Mouse (Mus musculus) kidney, postnatal 36 days (tissue): ENCODE data around the gene Gm28434.

Source experiments
- DNase-seq, 2 experiments: peaks; one replicate each; pipeline ENCODE4 v3.0.0; 2021 to 2022; ENCODE audit warnings: mixed read lengths in 2 of 2

The Gm28434 gene

DNA sequence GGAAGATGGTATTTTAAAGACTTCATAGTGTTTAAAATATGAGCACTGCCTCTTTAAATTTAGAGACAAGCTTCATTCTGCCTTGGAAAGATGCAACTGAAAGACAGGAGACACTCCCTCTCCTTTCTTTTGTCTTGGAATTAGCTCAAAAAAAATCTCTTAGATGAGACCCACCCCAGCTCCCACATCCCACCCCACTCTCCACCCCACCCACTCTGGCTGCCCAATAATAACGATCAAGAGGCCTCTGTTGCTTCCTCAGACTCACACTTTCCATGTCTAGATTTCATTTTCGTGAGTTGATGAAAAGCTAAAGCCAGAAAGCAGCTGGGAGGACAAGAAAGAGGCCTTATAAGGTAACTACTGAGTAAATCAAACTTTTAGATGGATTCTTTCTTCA lies at the start of gene Gm28434, which contains the start of gene 2310003L06Rik:
Gene Gm28434 (plus strand): TSS at position 317 of the 400 bp plus-strand sequence.
Gene 2310003L06Rik (plus strand): TSS at position 259 of the 400 bp plus-strand sequence.
- no peak for DNase-seq

DNA sequence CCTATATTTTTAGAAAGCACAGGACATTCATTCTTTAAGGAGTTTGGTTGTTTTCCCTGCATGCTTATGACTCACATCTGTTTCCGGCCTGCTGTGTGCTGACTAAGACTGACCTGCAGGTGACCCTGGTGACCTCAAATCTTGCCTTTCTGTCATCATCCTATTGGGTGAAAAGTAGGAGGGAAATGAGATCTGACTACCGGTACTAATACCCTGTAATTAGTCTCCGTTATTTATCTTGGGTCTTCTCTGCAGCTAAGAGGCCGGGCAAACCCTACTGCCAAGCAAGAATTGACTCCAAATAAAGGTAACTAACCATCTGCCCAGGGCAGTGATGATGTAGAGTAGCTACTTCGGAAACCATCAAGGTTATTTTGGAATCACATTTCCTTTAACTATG lies 43.9 kb upstream of the Gm28434 start, which contains the start of gene Csn3:
Gene Csn3 (plus strand): TSS at position 208 of the 400 bp plus-strand sequence.
- DNase-seq = no peak

DNA sequence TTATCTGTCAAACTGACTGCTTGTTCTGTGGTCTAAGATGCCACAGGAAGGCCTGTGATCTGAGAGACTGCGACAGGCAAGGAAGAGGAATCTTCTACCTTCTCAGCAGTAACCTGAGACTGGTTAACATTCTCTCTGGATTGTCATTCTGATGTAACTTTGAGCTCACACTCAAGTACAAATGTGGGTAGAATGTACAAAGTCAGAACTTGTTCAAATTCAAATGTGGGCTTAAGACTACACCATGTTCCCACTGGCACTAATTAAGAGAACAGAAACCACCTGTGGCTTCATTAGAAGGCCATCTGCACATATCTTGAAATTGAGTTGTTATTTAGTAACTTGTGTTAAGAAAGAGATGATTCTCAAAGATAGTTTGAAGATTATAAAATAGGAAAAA lies 37.7 kb upstream of the Gm28434 start:
- DNase-seq = no peak

DNA sequence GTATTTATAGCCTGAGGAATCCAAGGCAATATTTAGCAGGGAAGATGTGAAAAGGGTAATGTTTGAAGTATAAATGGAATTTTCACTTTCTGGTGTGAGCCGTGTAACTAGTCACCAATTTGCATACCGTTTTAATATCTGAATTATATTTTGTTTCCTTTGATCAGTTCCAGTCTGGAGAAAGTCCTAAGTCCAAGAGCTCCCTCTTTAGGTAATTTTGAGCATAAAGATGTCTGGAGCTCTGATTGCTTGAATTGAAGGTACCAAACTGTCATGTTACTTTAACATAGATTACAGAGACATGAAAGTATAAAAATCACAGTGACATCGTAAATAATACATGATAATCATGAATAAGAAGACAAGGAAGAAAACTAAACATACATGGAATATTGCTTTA lies 28.6 kb upstream of the Gm28434 start:
- DNase-seq = no peak

DNA sequence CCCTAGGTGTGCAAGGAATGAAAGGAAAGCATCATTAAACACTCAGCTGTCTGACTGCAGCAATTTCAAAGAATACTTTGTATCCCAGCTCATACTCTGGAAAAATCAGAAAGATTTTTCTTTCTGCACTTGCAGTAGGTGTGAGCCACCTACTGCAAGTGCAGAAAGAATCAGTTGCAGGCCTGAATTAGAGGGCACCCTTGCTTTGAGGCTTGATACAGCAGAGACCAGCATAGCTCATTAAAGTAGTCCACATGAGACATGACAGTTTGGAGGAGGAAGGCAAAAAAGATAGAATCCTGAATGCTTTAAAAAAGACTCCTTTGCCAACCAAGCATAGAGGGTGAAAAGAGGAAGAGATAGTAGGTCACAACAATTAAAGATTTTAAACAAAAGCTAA lies 26.8 kb upstream of the Gm28434 start:
- no peak for DNase-seq

DNA sequence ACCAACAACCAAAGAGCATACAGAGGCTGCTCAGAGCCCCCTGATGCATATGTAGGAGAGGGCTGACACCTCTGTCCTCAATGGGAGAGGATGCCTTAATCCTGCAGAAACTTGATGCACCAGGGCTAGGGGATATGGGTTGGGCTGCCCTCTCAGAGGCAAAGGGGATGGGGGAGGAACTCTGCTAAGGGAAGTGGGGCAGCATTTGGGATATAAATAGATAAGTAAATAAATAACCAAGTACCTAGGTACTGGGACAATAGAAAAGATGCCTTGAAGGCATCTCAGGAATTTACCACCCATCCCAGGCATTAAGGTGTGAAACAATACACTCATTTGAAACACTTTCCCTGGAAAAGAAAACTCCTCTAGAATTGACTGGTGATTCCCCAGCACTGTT lies 17.5 kb upstream of the Gm28434 start:
- no peak for DNase-seq

DNA sequence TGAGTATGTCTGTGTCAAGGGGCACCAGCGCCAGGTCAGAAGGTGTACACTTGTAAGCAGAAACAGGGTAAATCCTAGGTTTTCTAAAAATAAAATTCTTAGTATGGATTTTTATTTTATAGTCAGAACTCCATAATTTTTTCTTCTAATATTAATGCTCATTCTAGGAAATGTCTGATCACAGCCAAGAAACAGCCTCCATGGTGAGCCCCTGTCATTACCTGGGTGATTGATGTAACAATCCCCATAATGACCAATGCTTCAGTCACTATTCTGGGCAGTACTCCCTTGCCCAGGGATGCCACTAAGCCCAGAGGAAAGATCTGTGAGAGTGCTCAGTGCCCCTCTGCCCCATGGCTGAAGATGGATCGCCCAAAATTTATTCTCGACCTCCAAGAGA lies 9.8 kb downstream of the Gm28434 start, which contains the start of gene Cabs1:
Gene Cabs1 (plus strand): TSS at position 301 of the 400 bp plus-strand sequence.
- no peak for DNase-seq

DNA sequence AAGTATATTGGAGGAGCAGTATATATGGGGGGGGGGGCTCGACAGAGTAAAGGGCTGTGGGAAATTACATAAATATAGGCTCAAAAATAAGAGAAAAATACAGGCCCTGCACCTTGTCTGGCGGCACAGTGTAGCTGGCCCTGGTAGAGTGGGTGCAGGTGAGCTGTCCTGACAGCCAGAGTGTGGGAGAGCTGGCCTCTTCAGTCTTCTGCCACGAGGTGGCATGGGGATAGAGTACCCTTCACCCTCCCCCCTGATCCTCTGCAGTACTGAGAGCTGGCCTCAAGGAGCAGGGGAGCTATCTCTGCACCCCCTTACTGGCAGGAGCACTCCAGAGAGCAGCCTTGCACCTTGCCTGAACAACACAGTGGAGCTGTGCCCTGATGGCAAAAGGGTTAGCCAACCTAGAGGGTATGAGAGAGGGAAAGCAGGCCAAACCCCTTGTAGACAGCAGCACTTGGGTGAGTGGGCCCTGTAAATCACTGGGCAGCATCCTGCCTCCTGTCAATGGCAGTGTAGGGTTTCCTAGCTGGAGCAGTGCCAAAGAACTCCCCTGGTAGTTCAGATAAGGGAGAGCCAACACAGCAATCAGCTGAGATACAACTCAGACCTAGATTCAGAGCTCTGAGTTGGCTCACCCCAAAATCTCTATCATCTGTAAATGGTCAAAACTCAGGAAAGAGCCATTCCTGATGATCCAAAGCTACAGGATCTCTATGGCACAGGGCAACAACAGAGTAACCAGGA lies 13.3 kb downstream of the Gm28434 start:
- no peak for DNase-seq

DNA sequence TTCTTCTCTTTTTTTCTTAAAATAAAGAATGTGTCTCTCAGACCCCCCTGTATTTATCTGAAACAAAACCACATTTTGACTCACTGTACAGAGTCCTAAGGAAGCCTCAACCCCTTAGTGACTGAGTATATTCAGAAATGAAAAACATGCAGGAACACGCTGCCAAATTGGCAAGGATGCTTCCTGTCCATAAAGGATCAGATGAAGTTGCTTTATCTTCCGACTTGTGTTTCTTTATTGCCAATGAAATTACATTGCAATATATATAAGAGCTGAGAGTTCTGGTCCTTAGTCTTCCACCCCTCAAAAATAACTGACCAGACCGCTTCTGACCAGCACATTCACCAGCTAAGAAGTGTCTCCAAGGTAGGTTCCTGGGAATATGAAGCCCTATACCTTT lies 32.9 kb downstream of the Gm28434 start, which contains the start of gene Smr3a:
Gene Smr3a (plus strand): TSS at position 301 of the 400 bp plus-strand sequence.
- no peak for DNase-seq

DNA sequence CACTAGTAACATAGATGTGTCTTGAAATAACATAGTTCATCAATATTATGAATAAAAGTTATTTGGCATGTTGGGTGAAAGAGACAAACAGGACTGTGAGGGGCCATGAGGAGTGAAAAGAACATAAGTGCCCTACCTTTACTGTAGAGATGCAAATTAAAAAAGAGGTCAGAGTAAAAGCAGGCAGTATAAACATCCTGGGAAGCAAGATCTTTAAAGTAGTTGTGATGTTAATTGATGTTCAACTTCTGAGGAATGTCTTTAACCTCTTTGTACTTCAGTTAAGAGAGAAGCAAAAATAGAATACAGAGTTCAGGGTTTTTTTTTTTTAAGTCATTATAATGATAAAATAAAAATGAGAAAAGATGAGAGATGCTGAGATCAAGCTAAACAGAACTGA lies 35.9 kb downstream of the Gm28434 start:
- no peak for DNase-seq
